Mouse (Mus musculus) cerebellum, adult 2 months (tissue): ENCODE results near the gene Jakmip3.

Experiments used
- CTCF ChIP-seq: fragments of 200-500 bp; IDR thresholded peaks from 2 replicates; pipeline ENCODE4 v1.5.1; 2011; ENCODE audit warnings: low read depth, mild to moderate bottlenecking, control low read depth, low read length, moderate library complexity, borderline replicate concordance; ENCODE audit not compliant: insufficient read depth
- POLR2A ChIP-seq: fragments of 200-500 bp; IDR thresholded peaks from 2 replicates; pipeline ENCODE4 v1.6.1; 2011; ENCODE audit warnings: low read length, control low read depth, borderline replicate concordance; ENCODE audit not compliant: insufficient read depth

DNA sequence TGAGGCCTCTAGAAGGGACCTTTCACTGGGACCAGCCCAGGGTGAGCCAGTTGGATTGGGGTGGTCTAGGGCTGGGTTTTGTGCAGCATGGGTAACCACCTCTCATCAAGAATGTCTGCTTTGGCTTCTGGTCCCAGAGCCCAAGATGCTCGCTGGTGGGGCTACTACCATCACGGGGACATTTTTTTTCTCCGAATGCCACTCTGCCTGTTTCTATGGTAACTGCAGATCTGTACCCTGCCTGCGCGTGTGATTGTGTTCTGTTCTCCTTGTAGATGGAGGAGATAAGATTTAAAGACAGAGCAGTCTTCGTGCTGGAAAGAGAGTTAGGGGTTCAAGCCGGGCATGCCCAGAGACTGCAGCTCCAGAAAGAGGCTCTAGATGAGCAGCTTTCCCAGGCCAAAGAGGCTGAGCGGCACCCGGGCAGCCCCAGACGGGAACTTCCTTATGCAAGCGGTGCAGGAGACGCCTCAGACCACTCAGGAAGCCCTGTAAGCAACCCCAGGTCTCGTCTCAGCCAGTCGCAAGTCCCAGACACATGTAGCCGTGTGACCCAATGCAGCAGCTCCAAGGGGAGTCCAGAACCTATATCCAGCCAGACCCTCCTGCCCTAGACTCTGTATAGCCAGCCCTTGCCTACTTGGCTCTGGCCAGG lies 76.8 kb downstream of the Jakmip3 start:
- TF ChIP-seq POLR2A, result no peak
- TF ChIP-seq CTCF, result no peak
